Mouse (Mus musculus): Measurements from ENCODE around the gene Dnah14. TPM values are rescaled to one million over a fixed set of nuclear protein-coding genes. Genes with fewer than 3 reads are reported as not detected.

Dnah14 gene
- polyA plus RNA-seq, 1 experiment from 2014 or later: 0.93 TPM

DNA sequence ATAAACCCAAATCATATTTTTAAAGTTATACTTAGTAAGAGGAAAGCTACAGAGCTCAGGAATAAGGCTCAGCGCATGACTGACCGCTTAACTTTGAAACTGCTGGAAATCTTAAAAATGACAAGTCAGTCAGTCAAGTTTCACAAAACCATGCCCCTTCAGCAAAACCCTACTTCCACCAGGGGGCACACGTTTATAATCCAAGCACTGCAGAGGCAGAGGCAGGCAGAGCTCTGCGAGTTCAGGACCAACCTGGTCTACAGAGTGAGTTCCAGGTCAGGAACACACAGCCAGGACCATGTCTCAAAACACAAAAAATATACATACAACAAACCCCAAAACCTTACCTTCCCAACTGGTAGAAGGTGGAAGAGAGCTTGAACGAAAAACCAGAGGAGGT lies 252.0 kb downstream of the Dnah14 start:
- Histone ChIP-seq H3K4me1 (no peaks in the 10 kb centered on the region), H3K36me3 (peaks cover 84% of the 10 kb centered on the region)

DNA sequence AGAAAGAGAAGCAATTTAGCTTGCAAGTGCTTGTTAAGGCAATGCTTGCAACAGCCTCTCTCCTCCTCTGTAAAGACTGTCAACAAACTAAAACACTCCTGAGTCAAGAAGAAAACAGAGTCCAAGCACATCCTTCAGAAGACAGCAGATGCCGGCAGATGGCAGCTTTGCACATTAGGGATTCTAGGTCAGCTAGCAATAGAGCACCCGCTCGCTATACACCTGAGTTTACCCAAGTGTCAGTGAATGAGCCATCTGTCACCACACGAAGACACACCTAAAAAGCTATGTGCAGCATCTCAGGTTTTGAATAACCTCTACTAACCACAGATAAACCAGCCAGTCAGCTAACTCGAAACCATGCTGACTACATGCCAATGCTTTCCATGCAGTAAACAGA lies 256.4 kb downstream of the Dnah14 start:
- H3K4me2 ChIP-seq (replicated peaks): no peak overlapping the region
- ATAC-seq (ENCODE audit: low FRiP score, low read depth): no peak
- no peak overlapping the region for H3K4me3 ChIP-seq
- H3K36me3 ChIP-seq: peaks cover 76% of the 10 kb centered on the region
- WGBS: 94% methylated on average over 5 of the region's 5 CpGs
- no peak overlapping the region for H3K9ac ChIP-seq
- no peak overlapping the region for H3K27ac ChIP-seq
- H3K27me3 ChIP-seq (replicated peaks): no peaks in the 10 kb centered on the region
- no peaks in the 10 kb centered on the region for H3K9me3 ChIP-seq
- H3K4me1 ChIP-seq: no peaks in the 10 kb centered on the region

More for the DNA sequence above, 252.0 kb downstream of the Dnah14 start:
- Histone ChIP-seq H3K4me2 (replicated peaks) (no peak overlapping the region), H3K27me3 (replicated peaks) (no peaks in the 10 kb centered on the region), H3K9me3 (no peaks in the 10 kb centered on the region), H3K27ac (no peak overlapping the region), H3K4me3 (no peak overlapping the region), H3K9ac (no peak overlapping the region)
- no peak for ATAC-seq (ENCODE audit: low FRiP score, low read depth)
- WGBS: 92% methylated on average over 5 of the region's 5 CpGs

DNA sequence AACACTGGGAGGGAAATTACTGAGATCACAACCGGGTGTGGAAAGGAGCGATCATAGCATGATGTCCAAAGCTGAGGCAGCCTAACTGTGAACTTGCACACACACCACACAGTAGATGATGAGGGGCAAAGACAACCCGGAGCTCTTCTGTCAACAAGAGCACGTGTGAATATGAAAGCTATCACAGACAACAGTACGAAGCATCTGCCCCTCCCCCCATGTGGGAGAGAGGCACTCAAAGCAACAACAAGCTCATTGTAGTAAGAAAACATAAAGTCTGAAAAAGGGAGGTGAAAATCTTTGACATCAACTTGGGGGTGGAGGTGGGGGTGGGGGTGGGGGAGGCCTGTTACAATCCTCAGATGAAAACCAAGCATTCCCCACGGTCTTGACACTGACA lies 256.8 kb downstream of the Dnah14 start:
- no peaks in the 10 kb centered on the region for H3K4me1 ChIP-seq
- no peaks in the 10 kb centered on the region for H3K9me3 ChIP-seq
- H3K27me3 ChIP-seq (replicated peaks): no peaks in the 10 kb centered on the region
- H3K36me3 ChIP-seq: peaks cover 72% of the 10 kb centered on the region
- no peak overlapping the region for H3K9ac ChIP-seq
- no peak overlapping the region for H3K4me3 ChIP-seq
- no peak overlapping the region for H3K27ac ChIP-seq
- H3K4me2 ChIP-seq (replicated peaks): no peak overlapping the region
- 82% methylated on average over 6 of the region's 6 CpGs for WGBS
- no peak for ATAC-seq (ENCODE audit: low FRiP score, low read depth)

DNA sequence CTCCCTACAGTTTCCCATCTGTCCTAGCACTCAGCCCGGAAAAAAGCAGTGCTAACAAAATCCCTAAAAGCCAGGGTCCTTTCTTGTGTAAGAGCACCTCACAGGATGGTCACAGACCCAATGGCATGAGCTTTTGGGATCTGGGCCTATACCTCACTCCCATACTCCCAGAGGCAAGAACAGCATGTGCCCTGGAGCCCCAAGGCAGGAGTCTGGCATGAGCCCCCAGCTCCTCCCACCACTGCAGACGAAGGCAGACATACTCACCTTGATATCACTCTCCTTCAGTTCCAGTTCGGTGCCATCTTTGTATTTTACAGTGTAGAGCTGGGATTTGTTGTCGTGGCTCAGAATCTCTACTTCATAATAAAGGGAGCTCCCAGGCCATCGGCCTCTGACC lies 261.8 kb downstream of the Dnah14 start:
- peaks cover 18% of the 10 kb centered on the region for H3K4me1 ChIP-seq
- no peak overlapping the region for H3K27ac ChIP-seq
- no peak overlapping the region for H3K4me2 ChIP-seq (replicated peaks)
- H3K27me3 ChIP-seq (replicated peaks): no peaks in the 10 kb centered on the region
- no peak overlapping the region for H3K4me3 ChIP-seq
- H3K36me3 ChIP-seq: peaks cover 33% of the 10 kb centered on the region
- WGBS: 92% methylated on average over 5 of the region's 5 CpGs
- no peak overlapping the region for H3K9ac ChIP-seq
- no peaks in the 10 kb centered on the region for H3K9me3 ChIP-seq
- no peak for ATAC-seq (ENCODE audit: low FRiP score, low read depth)

DNA sequence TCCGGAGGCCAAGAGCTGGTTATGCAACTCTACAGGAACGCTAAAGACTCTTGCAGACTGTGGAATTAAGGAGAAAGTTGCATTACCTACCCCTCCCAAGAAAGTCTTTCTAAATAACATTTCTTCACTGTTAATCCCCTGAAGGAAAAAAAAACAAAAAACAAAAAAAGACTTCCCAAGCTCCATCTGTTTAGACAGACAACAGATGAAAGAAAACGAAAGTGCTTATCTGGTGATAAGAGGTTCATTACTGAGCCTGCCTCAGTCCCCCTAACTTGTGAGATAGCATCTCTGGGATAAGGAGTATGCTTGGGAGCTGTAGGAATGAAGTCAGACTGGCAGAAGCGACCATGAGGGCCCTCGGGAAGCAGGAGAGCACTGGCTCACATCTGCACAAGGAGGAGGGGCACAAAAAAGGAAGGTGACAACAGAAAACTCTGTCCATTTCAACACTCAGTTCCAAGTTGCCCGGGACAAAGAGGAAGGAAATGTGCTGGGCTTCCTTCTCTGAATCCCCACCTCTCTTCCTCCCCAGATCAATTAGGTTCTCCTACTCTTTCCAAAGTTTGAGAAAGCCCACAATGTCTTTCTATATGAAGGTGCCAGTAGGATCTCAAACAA lies 263.5 kb downstream of the Dnah14 start:
- H3K4me1 ChIP-seq: peaks cover 21% of the 10 kb centered on the region
- ATAC-seq (ENCODE audit: low FRiP score, low read depth): no peak
- H3K9ac ChIP-seq: peak overlapping the region; percentile 17; the same call in 1 of the 2 replicates
- 28% methylated on average over 6 of the region's 6 CpGs for WGBS
- peak overlapping the region; percentile 81 for H3K4me2 ChIP-seq (replicated peaks)
- 0 out of 2 replicates have a peak overlapping the region, but pooled peaks have one; percentile 5 for H3K4me3 ChIP-seq
- H3K36me3 ChIP-seq: peaks cover 21% of the 10 kb centered on the region
- H3K27ac ChIP-seq: no peak overlapping the region
- H3K27me3 ChIP-seq (replicated peaks): no peaks in the 10 kb centered on the region
- no peaks in the 10 kb centered on the region for H3K9me3 ChIP-seq

DNA sequence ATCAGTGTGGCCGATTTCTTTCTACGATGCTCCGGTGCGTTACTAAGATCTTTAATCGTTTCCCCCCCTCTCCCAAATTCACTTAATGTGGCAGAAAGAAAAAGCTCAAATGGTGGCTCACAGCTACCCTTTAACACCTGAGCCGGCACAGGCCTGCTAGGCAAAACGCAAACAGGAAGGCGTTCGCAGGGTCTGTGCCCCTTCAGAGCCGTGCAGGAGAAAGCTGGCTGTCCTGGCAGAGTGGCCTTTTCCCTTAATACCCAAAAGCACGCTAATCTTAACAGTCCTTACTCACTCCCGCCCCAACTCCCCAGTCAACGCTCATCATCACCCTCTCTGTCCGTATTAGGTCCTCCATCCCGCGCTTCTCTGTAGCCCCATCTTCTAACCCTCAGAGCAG lies 265.0 kb downstream of the Dnah14 start:
- H3K9me3 ChIP-seq: no peaks in the 10 kb centered on the region
- no peaks in the 10 kb centered on the region for H3K27me3 ChIP-seq (replicated peaks)
- H3K4me3 ChIP-seq: peak overlapping the region; percentile 69
- H3K27ac ChIP-seq: peak overlapping the region; percentile 83
- ATAC-seq (ENCODE audit: low FRiP score, low read depth): no peak; the same call in 1 of the 2 replicates
- peaks cover 21% of the 10 kb centered on the region for H3K4me1 ChIP-seq
- H3K4me2 ChIP-seq (replicated peaks): peak overlapping the region; percentile 81
- peak overlapping the region; percentile 84 for H3K9ac ChIP-seq
- under 1% methylated on average over 16 of the region's 16 CpGs for WGBS
- peaks cover 6% of the 10 kb centered on the region; the same call in 1 of the 2 replicates for H3K36me3 ChIP-seq

DNA sequence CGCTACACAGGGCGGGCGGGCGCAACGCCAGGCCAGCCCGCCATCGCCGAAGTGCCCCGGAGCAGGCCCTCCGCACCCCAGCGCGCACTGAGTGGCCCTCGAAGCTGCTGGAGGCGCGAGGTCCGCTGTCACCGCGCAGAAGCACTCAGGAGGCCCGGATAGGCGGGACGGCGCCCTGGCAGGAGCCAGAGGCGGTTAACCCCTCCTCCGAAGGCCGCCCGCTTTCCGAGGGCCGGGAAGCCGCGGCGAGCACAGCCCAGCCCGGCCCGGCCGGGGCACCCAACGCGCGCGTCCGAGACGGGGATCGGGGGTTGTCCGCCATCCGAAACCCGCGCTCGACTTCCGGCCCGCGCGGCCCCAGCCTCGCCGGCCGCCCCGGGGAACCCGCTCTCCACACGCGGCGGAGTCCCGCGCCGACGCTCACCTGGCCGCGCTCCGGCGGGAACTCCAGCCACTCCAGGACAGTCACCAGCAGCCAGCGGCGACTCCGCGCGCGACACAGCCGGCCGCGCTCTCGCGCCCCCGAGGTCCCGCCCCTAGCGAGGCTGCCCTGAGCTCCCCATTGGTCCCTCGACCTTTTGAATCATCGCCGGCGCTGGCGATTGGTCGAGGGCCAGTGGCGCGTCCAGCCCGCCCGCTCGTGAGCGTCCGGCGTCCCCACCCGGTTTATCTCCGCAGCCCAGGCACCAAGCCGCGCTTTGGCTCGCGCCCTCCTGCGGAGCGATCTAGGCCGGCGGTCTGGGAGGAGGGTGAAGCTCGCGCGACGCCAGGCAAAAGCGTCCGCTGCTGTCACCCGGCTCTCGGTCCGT lies 265.7 kb downstream of the Dnah14 start:
- Histone ChIP-seq H3K9ac (peak overlapping the region; percentile 84), H3K36me3 (no peaks in the 10 kb centered on the region), H3K4me1 (peaks cover 21% of the 10 kb centered on the region), H3K27ac (peak overlapping the region; percentile 83), H3K4me2 (replicated peaks) (peak overlapping the region; percentile 81), H3K27me3 (replicated peaks) (no peaks in the 10 kb centered on the region), H3K4me3 (peak overlapping the region; percentile 69), H3K9me3 (no peaks in the 10 kb centered on the region)
- peak; percentile 99 for ATAC-seq (ENCODE audit: low FRiP score, low read depth)
- WGBS: under 1% methylated on average over 113 of the region's 113 CpGs

DNA sequence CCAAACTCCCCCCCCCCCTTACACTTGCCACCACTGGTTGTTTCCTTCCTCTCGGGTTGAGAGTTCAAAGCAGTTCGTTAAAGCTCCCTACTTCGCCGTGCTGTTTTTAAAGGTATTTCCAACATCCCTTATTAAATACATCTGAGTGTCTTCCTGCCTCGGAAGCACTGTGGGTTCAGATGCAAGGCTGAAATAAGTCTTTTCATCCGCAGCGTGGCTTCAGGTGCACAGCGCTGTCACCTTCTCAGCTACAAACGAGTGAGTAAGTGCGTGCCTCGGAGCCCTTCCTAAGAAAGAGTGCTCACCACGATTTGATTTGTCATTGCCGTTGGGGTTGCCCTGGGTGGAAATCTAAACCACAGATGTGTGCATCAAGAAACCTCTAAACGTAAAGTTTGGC lies 266.4 kb downstream of the Dnah14 start, which contains the start of gene Lbr:
Gene Lbr (minus strand): TSS at position 266 of the 400 bp plus-strand sequence.
- ATAC-seq (ENCODE audit: low FRiP score, low read depth): no peak; the same call in 1 of the 2 replicates
- peak within 1 kb of the TSS; percentile 84 for H3K9ac ChIP-seq
- no peaks in the 10 kb centered on the region for H3K36me3 ChIP-seq
- no peaks in the 10 kb centered on the region for H3K27me3 ChIP-seq (replicated peaks)
- H3K27ac ChIP-seq: peak within 1 kb of the TSS; percentile 83
- H3K9me3 ChIP-seq: no peaks in the 10 kb centered on the region
- peak within 1 kb of the TSS; percentile 81 for H3K4me2 ChIP-seq (replicated peaks)
- WGBS: under 1% methylated on average over 14 of the region's 14 CpGs
- H3K4me1 ChIP-seq: peaks cover 21% of the 10 kb centered on the region
- H3K4me3 ChIP-seq: peak within 1 kb of the TSS; percentile 69

DNA sequence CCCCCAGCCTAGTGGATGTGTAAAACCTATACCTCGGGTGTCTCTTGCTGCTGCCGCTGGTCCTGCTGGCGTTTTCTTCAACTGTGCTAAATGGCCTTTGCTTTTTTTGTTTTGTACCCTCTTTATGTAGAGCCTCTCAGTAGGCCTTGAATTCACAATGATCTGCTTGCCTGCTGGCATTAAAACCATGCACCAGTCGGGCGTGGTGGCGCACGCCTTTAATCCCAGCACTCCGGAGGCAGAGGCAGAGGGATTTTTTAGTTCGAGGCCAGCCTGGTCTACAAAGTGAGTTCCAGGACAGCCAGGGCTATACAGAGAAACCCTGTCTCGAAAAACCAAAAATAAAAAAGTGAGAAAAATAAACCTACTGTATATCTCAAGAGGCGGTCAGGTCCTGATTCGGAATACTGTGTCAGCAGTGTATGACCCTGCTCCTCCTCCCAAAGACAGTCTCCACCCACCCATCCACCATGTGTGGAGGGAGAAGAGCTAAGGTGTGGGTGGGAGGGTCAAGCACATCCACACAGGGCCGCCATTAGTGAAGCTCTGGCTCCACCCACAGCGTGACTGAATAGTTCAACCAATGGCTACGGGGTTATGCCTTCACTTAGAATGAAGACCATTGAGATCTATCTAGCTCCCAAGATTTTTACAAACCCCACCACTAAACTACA lies 268.7 kb downstream of the Dnah14 start:
- Histone ChIP-seq H3K9me3 (no peaks in the 10 kb centered on the region), H3K4me1 (peaks cover 13% of the 10 kb centered on the region), H3K27ac (no peak overlapping the region), H3K27me3 (replicated peaks) (no peaks in the 10 kb centered on the region), H3K36me3 (no peaks in the 10 kb centered on the region), H3K9ac (no peak overlapping the region), H3K4me3 (no peak overlapping the region), H3K4me2 (replicated peaks) (no peak overlapping the region)
- no peak for ATAC-seq (ENCODE audit: low FRiP score, low read depth)
- 72% methylated on average over 15 of the region's 15 CpGs for WGBS

DNA sequence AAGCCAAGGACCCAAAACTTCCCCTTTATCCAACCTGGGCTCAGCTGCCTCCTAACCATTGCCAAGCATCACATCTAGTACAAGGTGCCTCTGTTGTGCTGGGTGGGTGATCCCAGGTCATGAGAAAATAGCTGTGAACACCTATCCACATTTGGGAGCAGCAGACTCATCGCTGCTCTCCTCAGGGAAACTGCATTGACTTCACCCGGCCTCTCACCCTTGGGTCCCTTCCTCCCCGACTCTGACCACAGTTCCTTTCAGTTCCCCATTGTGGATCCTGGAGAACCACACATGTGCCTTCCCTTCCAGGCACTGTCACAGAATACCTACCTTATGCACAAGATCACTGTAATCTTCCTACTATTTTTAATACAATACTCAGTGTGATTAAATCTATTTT lies 269.4 kb downstream of the Dnah14 start:
- no peak overlapping the region for H3K4me3 ChIP-seq
- H3K36me3 ChIP-seq: no peaks in the 10 kb centered on the region
- H3K9me3 ChIP-seq: no peaks in the 10 kb centered on the region
- no peak for ATAC-seq (ENCODE audit: low FRiP score, low read depth)
- no peaks in the 10 kb centered on the region for H3K27me3 ChIP-seq (replicated peaks)
- peaks cover 8% of the 10 kb centered on the region for H3K4me1 ChIP-seq
- WGBS: 89% methylated on average over 3 of the region's 3 CpGs
- no peak overlapping the region for H3K9ac ChIP-seq
- no peak overlapping the region for H3K27ac ChIP-seq
- no peak overlapping the region for H3K4me2 ChIP-seq (replicated peaks)

DNA sequence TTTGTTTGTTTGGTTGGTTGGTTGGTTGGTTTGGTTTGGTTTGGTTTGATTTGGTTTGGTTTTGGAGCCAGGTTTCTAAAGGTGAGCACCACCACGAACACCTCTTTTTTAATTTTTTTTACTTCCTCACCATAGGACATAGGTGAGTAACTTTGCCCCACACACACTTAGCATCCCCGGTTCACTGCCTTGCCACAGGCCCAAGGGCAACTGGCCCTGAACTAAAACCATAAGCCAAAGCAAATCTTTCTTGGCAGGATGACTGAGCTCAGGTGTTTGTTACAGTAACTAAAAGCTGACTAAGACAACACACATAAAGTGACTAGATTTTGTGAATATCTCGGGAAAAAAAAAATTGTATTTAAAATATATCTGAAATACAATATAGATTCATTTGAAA lies 271.0 kb downstream of the Dnah14 start:
- peaks cover 8% of the 10 kb centered on the region for H3K4me1 ChIP-seq
- no peaks in the 10 kb centered on the region for H3K36me3 ChIP-seq
- 86% methylated on average over 3 of the region's 3 CpGs for WGBS
- no peak overlapping the region for H3K9ac ChIP-seq
- H3K4me3 ChIP-seq: no peak overlapping the region
- no peak overlapping the region for H3K4me2 ChIP-seq (replicated peaks)
- no peaks in the 10 kb centered on the region for H3K27me3 ChIP-seq (replicated peaks)
- no peaks in the 10 kb centered on the region for H3K9me3 ChIP-seq
- ATAC-seq (ENCODE audit: low FRiP score, low read depth): no peak
- H3K27ac ChIP-seq: no peak overlapping the region

DNA sequence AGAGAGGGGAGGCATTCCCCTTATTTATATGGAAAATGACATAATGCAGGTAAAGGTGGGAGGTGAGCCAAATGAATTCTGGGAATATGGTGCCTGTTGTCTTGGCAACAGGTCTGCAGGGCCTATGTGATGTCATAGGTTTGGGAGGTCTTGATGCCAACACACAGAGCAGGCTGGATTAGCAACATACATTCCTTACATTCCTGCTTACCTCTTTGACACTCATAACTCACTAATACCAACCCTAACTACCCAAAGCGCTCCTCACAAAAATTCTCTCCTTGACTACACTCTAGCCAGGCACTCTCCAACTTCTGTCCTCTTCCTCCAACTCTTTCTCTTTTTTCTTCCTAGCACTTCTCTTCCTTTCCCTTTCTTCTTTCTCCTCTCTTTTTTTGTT lies 271.9 kb downstream of the Dnah14 start:
- no peaks in the 10 kb centered on the region for H3K9me3 ChIP-seq
- H3K27ac ChIP-seq: no peak overlapping the region
- WGBS: 94% methylated on average over 1 of the region's 1 CpGs
- ATAC-seq (ENCODE audit: low FRiP score, low read depth): no peak
- H3K4me3 ChIP-seq: no peak overlapping the region
- H3K4me1 ChIP-seq: peaks cover 9% of the 10 kb centered on the region
- no peak overlapping the region for H3K4me2 ChIP-seq (replicated peaks)
- no peaks in the 10 kb centered on the region for H3K27me3 ChIP-seq (replicated peaks)
- H3K36me3 ChIP-seq: no peaks in the 10 kb centered on the region
- H3K9ac ChIP-seq: no peak overlapping the region
